Mouse (Mus musculus) thymus, postnatal 10 days (tissue): Measurements from ENCODE around the gene Zic4.

Source experiments
- DNase-seq, 2 experiments: peaks; one replicate each; pipeline ENCODE4 v3.0.0; 2021; ENCODE audit warnings: low spot score in 2 of 2

Zic4 gene

GRCm38 (mm10) chr9:91379781-91380457 is 17.7 kb downstream of the Zic4 start:
- DNase-seq: no peak

- no peak for DNase-seq
Observed at GRCm38 (mm10) chr9:91380458-91380914, 18.3 kb downstream of the Zic4 start.

GRCm38 (mm10) chr9:91381284-91382110 is 19.3 kb downstream of the Zic4 start:
- DNase-seq: no peak

- DNase-seq: no peak
Observed at GRCm38 (mm10) chr9:91382111-91382379, 19.8 kb downstream of the Zic4 start.

GRCm38 (mm10) chr9:91382471-91383255 is 20.4 kb downstream of the Zic4 start:
- DNase-seq: no peak

- DNase-seq: no peak
Observed at GRCm38 (mm10) chr9:91383441-91384135, 21.4 kb downstream of the Zic4 start.

GRCm38 (mm10) chr9:91384136-91384500 is 21.9 kb downstream of the Zic4 start:
- no peak for DNase-seq

GRCm38 (mm10) chr9:91384693-91385560 is 22.7 kb downstream of the Zic4 start:
- no peak for DNase-seq

- DNase-seq: no peak
Observed at GRCm38 (mm10) chr9:91385561-91386430, 23.6 kb downstream of the Zic4 start.

- no peak for DNase-seq
Observed at GRCm38 (mm10) chr9:91386502-91386890, 24.3 kb downstream of the Zic4 start.

GRCm38 (mm10) chr9:91386891-91387739 is 24.9 kb downstream of the Zic4 start:
- DNase-seq: no peak

GRCm38 (mm10) chr9:91387740-91388080 is 25.5 kb downstream of the Zic4 start:
- DNase-seq: no peak

- DNase-seq: no peak
Observed at GRCm38 (mm10) chr9:91388173-91388572, 26.0 kb downstream of the Zic4 start.

- DNase-seq: no peak
Observed at GRCm38 (mm10) chr9:91393376-91394068, 31.3 kb downstream of the Zic4 start.

- no peak for DNase-seq
Observed at GRCm38 (mm10) chr9:91394211-91394646, 32.0 kb downstream of the Zic4 start.

GRCm38 (mm10) chr9:91395066-91395772 is 33.0 kb downstream of the Zic4 start:
- no peak for DNase-seq

- no peak for DNase-seq
Observed at GRCm38 (mm10) chr9:91399976-91400375, 37.8 kb downstream of the Zic4 start.
